Mouse (Mus musculus): ENCODE measurements around the gene Susd5. TPM values are rescaled to one million over a fixed set of nuclear protein-coding genes. Genes with fewer than 3 reads are reported as not detected.
"Not testable (repeated sequence)": the region's sequence is repeated elsewhere in the genome, so short reads cannot be mapped to it uniquely, and the experiment has no call there.

Gene Susd5
- total RNA-seq, 2 experiments from 2014 or later: 0.73 to 1.1 TPM

- DNase-seq: no peak
- intact Hi-C loops (cut with DNase I): no loop called here
Observed at GRCm38 (mm10) chr9:114068494-114069053, 11.6 kb downstream of the Susd5 start.

GRCm38 (mm10) chr9:114069372-114069771 is 12.4 kb downstream of the Susd5 start:
- intact Hi-C loops (cut with DNase I): no loop called here

GRCm38 (mm10) chr9:114073681-114074080 is 16.7 kb downstream of the Susd5 start:
- intact Hi-C loops (cut with DNase I): no loop called here
- DNase-seq: no peak

More at GRCm38 (mm10) chr9:114069372-114069771, 12.4 kb downstream of the Susd5 start:
- no peak for DNase-seq

GRCm38 (mm10) chr9:114086422-114086821 is 29.5 kb downstream of the Susd5 start:
- intact Hi-C loops (cut with DNase I): no loop called here
- DNase-seq: no peak

- intact Hi-C loops (cut with DNase I): no loop called here
- DNase-seq: no peak
Observed at GRCm38 (mm10) chr9:114087106-114087815, 30.3 kb downstream of the Susd5 start.

- intact Hi-C loops (cut with DNase I); DNase-seq: not testable (repeated sequence)
Observed at GRCm38 (mm10) chr9:114088885-114089284, 31.9 kb downstream of the Susd5 start.

GRCm38 (mm10) chr9:114092188-114092587 is 35.2 kb downstream of the Susd5 start:
- DNase-seq: not testable (repeated sequence)
- intact Hi-C loops (cut with DNase I): loop anchor here (5.0 kb wide), 1 partner anchor 280 kb away; no protein-coding TSS in a partner anchor

- intact Hi-C loops (cut with DNase I): loop anchor here (5.0 kb wide), 1 partner anchor 277 kb away; no protein-coding TSS in a partner anchor
- no peak for DNase-seq
Observed at GRCm38 (mm10) chr9:114094854-114095253, 37.9 kb downstream of the Susd5 start.

GRCm38 (mm10) chr9:114098716-114099302 is 41.9 kb downstream of the Susd5 start:
- DNase-seq: no peak
- intact Hi-C loops (cut with DNase I): no loop called here

- intact Hi-C loops (cut with DNase I): loop anchor here (10.0 kb wide), 2 partner anchors 365 to 395 kb away; partner anchors contain the start of gene Clasp2
- no peak for DNase-seq
Observed at GRCm38 (mm10) chr9:114110268-114110667, 53.3 kb downstream of the Susd5 start.

GRCm38 (mm10) chr9:114111161-114111560 is 54.2 kb downstream of the Susd5 start:
- no peak for DNase-seq
- intact Hi-C loops (cut with DNase I): loop anchor here (10.0 kb wide), 2 partner anchors 366 to 396 kb away; partner anchors contain the start of gene Clasp2

GRCm38 (mm10) chr9:114112226-114112625 is 55.3 kb downstream of the Susd5 start:
- intact Hi-C loops (cut with DNase I): loop anchor here (10.0 kb wide), 2 partner anchors 367 to 397 kb away; partner anchors contain the start of gene Clasp2
- DNase-seq: no peak

GRCm38 (mm10) chr9:114113911-114114623 is 57.1 kb downstream of the Susd5 start:
- peak in 1 of 2 experiments; percentile 14 for DNase-seq
- intact Hi-C loops (cut with DNase I): loop anchor here (10.0 kb wide), 2 partner anchors 369 to 399 kb away; partner anchors contain the start of gene Clasp2

GRCm38 (mm10) chr9:114116672-114117071 is 59.7 kb downstream of the Susd5 start:
- intact Hi-C loops (cut with DNase I): loop anchor here (1.0 to 10.0 kb wide), 3 partner anchors 125 to 402 kb away; partner anchors contain the start of gene Clasp2
- peak; percentile 65 to 77 for DNase-seq

GRCm38 (mm10) chr9:114122862-114123261 is 65.9 kb downstream of the Susd5 start:
- not testable (repeated sequence) for DNase-seq
- intact Hi-C loops (cut with DNase I): loop anchor here (10.0 kb wide), 1 partner anchor 192 kb away; no protein-coding TSS in a partner anchor

- DNase-seq: not testable (repeated sequence)
- intact Hi-C loops (cut with DNase I): loop anchor here (10.0 kb wide), 1 partner anchor 185 kb away; no protein-coding TSS in a partner anchor
Observed at GRCm38 (mm10) chr9:114129273-114129835, 72.4 kb downstream of the Susd5 start.

Measured in heart, postnatal 14 days (tissue).